Mouse (Mus musculus) layer of hippocampus, adult 18-20 months (tissue): Measurements from ENCODE around the gene Brk1. TPM values are rescaled to one million over a fixed set of nuclear protein-coding genes. Genes with fewer than 3 reads are reported as not detected.

ENCODE experiments used
- DNase-seq, 2 experiments: peaks; one replicate each; pipeline ENCODE4 v3.0.0; 2022; ENCODE audit warnings: low spot score in 2 of 2
- total RNA-seq, 2 experiments: library from RNA; stranded (reverse); gene quantifications; 2 replicates each; pipeline ENCODE4 v1.2.3; 2021

Brk1 gene
- total RNA-seq, 2 experiments from 2014 or later, result 221 to 222 TPM

- DNase-seq, result no peak
Measured at GRCm38 (mm10) chr6:113623386-113623785, 18.8 kb downstream of the Brk1 start.

GRCm38 (mm10) chr6:113623941-113624751 lies 19.6 kb downstream of the Brk1 start, which contains the start of gene Vhl:
Gene Vhl (plus strand): TSS chr6:113623959.
- DNase-seq, result peak; percentile 80 to 87

DNA sequence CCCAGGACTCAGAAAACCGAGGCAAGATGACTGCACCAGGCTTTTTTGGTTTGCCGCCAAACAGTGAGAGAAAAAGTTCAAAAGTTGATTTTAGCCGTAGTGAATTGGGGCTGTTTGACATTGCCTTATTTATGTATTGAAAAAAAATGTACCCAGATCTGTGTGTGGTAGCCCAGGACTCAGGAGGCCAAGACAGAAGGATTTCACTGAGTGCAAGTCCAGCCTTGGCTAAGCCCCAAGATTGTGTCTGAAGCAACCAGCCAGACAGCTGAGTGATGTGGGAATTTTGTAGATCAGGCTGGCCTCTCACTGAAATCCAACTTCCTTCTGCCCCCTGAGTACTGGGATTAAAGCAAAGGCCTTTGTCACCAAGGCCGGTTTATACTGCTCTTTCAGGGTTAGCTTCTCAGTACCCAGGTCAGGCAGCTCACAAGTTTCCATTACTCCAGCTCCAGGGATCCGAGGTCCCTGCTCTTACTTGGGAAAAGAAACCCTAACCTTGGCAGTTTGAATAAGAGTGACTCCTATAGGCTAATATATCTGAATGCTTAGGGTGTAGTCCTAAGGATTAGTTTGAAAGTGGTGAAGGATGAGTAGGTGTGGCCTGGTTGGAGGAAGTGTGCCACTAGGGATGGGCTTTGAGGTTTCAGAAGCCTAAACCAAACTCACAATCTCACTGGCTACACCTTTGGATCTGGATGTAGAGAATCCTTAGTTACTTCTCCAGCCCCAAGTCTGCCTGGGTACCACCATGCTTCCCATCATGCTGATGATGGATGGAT lies 20.6 kb downstream of the Brk1 start:
- DNase-seq, result no peak

DNA sequence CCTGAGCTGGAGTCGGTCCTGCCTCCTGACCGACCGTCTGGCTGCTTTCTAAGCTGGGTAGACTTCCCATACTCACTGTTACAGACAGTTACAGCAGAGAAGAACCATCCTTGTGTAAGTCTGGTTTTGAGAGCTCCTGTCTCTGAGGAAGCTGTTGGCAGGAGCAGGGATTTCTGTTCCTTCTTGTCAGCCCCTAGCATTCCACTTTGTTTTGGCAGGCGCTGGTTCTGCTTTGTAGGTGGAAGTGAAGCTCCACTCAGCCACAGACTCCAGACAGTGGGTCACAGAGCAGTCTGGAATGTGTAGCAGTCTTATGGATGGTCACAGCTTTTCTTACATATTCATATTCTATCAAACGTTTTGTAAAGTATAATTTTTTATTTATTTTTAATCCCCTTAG lies 25.8 kb downstream of the Brk1 start:
- peak in 1 of 2 experiments; percentile 34 for DNase-seq

DNA sequence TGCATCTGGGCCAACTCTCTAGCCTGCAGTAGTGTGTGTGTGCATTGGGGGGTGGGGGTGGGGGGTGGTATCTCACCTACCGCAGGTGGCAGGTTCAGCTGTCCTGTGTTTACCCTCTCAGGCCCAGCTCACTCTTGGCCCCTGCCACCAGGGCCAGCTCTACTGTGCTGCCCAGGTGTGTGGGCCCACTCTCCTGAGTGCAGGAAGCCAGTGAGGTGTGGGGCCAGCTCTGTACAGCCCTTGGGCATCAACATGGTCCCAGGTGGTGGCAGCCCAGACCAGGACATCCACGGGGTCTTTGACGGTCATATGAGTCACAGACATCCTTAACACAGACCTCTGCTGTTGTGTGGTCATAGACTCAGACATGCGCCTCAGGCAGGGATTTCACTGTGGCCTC lies 28.3 kb downstream of the Brk1 start:
- no peak for DNase-seq

GRCm38 (mm10) chr6:113638302-113639040 lies 33.9 kb downstream of the Brk1 start, which contains the start of gene Irak2:
Gene Irak2 (plus strand): TSS chr6:113638467.
- DNase-seq, result peak; percentile 87 to 97

- no peak for DNase-seq
Measured at GRCm38 (mm10) chr6:113639201-113639600, 34.6 kb downstream of the Brk1 start.

DNA sequence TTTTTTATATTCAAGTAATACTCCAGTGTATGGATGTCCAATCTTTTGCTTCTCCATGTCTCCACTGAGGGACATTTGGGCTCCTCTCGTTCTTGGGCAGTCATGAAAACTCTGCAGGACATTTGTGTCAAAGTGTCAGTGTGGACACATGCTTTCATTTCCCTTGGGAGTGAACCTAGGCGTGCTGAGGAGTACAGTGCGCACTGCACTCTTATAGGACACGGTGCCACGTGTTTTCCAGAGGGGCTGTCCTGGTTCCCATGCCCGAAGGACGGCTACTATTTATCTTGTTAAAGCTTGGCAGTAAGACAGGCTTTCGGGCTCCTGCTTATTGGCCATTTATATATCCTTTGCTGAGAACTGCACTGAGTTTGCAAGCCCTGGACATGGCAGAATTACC lies 38.0 kb downstream of the Brk1 start:
- no peak for DNase-seq

GRCm38 (mm10) chr6:113643021-113643420 lies 38.4 kb downstream of the Brk1 start:
- DNase-seq, result no peak

GRCm38 (mm10) chr6:113643967-113644366 lies 39.4 kb downstream of the Brk1 start:
- no peak for DNase-seq

DNA sequence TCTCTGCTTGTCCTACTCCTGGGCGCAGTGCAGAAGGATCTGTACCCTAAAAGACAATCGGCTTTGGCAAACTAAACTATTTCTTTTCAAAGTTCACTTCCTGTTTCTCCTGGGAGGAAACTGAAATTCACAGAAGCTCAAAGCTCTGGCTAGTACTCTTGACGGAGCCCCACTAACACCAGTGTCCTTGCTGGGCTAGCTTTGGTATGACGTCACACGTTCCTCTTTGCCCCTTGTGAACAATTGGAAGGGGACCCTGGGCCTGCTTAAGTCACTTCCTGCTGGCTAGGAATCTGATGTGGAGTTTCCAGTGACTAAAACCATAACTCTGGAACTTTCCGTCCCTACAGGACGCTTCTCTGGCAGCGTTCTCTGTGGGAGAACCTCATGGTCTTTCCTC lies 40.2 kb downstream of the Brk1 start:
- no peak for DNase-seq

DNA sequence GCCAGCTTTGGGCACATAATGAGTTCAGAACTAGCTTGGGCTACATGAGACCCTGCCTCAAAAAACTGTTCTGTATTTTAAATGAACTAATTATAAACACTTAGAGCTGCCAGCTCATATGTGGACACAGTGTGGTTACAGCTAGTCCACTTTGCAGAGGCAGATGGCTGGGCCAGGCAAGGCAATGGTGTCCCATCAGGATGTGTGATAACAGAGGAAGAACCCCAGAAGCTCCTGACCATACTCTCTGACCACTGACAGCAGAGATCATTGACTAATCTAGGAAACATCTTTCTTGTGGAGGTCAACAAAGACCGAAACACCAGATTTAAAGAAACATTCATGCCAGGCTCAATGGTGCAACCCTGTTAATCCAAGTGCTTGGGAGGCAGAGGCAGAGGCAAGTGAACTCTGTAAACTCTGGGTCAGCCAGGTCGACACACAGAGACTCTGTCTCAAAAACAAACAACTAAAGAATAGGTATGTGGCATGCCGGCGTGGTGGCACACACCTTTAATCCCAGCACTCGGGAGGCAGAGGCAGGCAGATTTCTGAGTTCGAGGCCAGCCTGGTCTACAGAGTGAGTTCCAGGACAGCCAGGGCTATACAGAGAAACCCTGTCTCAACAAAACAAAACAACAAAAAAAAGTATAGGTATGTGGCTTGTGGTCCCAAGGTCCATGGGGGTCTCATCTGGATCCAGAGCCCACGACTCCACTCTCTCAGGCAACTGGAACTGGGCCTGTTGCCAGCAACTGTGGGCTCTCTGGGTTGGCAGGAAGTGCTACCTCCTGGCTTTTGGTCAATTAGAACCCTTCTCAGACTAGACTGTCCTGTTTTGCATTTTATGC lies 45.0 kb downstream of the Brk1 start:
- no peak for DNase-seq

DNA sequence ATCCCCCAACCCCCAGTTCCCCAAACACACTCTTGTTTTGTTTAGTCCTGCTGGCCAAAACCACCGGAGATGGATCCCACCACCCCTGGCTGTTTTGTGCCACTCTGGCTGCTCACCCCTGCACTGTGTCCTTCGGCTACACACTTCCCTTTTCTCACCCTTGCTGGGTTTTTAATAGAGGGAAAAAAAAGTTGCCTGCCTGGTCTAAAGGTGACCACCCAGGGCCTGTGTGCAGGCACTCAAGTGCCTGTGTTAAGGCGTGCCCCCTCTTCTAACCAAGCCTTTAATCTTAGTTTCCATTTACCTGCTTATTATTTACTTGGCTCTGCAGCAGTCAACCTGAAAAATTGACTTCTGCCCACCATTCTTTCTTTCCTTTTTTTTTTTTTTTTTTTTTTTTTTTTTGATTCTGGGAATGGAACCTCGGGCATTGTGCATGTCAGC lies 45.6 kb downstream of the Brk1 start:
- DNase-seq, result no peak

DNA sequence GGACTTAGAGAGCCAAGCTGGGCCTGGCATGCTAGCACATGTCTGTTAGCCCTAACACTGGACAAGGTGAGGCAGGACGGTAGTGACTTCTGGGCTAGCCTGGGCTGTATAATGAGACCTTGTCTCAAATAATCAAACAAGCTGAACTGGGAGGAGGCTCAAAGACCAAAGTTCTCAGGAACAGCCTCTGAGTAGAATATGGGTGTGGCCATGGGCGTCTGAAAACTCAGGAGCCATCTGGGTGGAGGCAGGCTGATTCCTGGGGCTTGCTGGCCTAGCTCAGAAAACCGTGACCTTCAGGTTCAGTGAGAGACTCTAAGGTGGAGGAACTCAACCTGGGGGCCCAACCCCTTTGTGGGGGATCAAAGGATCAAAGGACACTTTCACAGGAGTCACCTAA lies 47.1 kb downstream of the Brk1 start:
- DNase-seq, result no peak

- DNase-seq, result no peak
Measured at GRCm38 (mm10) chr6:113653551-113653950, 49.0 kb downstream of the Brk1 start.

- no peak for DNase-seq
Measured at GRCm38 (mm10) chr6:113654102-113654501, 49.5 kb downstream of the Brk1 start.

DNA sequence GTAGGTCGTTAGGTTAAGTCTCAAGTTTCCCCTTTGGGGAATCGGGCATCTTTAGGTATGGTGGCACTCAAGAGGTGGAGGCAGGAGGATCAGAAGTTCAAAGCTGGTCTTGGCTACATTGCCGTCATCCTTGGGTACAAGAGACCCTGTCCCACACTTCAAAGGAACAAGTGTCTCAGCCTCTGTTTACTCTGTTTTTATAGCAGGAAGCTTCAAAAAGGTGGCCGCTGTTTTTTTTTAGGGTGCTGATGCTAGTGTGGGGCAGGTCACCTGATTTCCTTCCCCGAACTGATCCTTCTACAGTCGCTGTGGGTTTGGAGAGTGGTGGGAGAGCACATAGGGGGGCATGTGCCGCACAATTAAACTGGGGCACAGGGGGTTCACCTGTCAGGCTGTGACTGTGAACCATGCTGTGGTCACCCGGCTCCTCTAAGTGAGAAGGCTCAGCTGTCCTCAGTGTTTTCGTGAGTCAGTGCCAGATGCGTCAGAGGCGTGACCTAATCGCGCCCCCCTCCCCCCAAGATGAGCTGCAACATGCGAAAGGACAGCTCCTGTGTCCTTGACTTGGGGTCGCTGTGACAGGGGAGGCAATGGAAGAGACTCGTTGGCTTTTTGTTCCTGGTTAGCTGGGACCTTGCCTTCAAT lies 50.3 kb downstream of the Brk1 start:
- DNase-seq, result no peak

GRCm38 (mm10) chr6:113655475-113655874 lies 50.9 kb downstream of the Brk1 start:
- no peak for DNase-seq

GRCm38 (mm10) chr6:113656847-113657246 lies 52.3 kb downstream of the Brk1 start:
- DNase-seq, result no peak

GRCm38 (mm10) chr6:113658226-113658625 lies 53.7 kb downstream of the Brk1 start:
- DNase-seq, result no peak
